In genomic region chr14:46013232-46013631, GRCm38 (mm10) we compare ENCODE assay signal across 22 mouse cellular contexts.
DNase-seq lines count a peak whose midpoint lies in the region; ATAC-seq and TF ChIP-seq lines count a peak whose summit lies in the region.
"Had no signal": no experiment of that assay in that cellular context is flagged by ENCODE, and none has a peak within 500 bp of the region (broad histone marks: within the 10 kb centered on the region; RNA-seq: fewer than 3 reads in every experiment).

No protein-coding gene starts in this region.

- no peaks in the 10 kb centered on the region for H3K9me3 ChIP-seq in midbrain, embryonic 11.5 days (ENCODE audit: control insufficient read depth, low read length)
- H3K9me3 ChIP-seq in midbrain, embryonic 10.5 days (replicated peaks) = no peaks in the 10 kb centered on the region
- no peaks in the 10 kb centered on the region for H3K9me3 ChIP-seq in CH12.LX (replicated peaks; ENCODE audit: low read length)
- H3K9me3 ChIP-seq in ES-E14 (ENCODE audit: control insufficient read depth, insufficient read depth, low read depth, low read length) = no peaks in the 10 kb centered on the region
- H3K9me3 ChIP-seq: G1E had no signal

- WGBS in midbrain, embryonic 11.5 days = 89% methylated on average over 2 of the region's 2 CpGs
- 98% methylated on average over 2 of the region's 2 CpGs for WGBS in midbrain, embryonic 10.5 days

- TF ChIP-seq CTCF in CH12.LX (conservative IDR thresholded peaks at IDR 0.05 in 1 of 2, IDR thresholded peaks at IDR 0.05 in 1 of 2; ENCODE audit: low read depth in 2 of 2, low read length in 2 of 2) = no peak

- no peaks in the 10 kb centered on the region for H3K36me3 ChIP-seq in midbrain, embryonic 11.5 days (ENCODE audit: control insufficient read depth, insufficient read depth, low read length)
- no peaks in the 10 kb centered on the region for H3K36me3 ChIP-seq in midbrain, embryonic 10.5 days
- H3K36me3 ChIP-seq in CH12.LX (replicated peaks in 1 of 2; ENCODE audit: control insufficient read depth in 1 of 2, insufficient read depth in 1 of 2, low read length in 1 of 2) (no peaks in the 10 kb centered on the region), ES-E14 (ENCODE audit: control insufficient read depth, insufficient read depth, low read length, poor library complexity, severe bottlenecking) (no peaks in the 10 kb centered on the region)
- H3K36me3 ChIP-seq: G1E had no signal

- in situ Hi-C loops in CH12.LX (cut with MboI; ENCODE audit: low pct_ligation_motif_present, low pct_unique_long_range_greater_than_20kb, low sequenced_read_pairs) = no loop called here
- in situ Hi-C loops in ES-E14 (cut with MboI; ENCODE audit: low sequenced_read_pairs in 2 of 2, unreplicated experiment in 2 of 2) = no loop called here

- no peak for TF ChIP-seq EP300 in CH12.LX (IDR thresholded peaks at IDR 0.05; ENCODE audit: low read length)

- no peak overlapping the region for H3K9ac ChIP-seq in midbrain, embryonic 11.5 days (ENCODE audit: low read length)
- H3K9ac ChIP-seq in CH12.LX (ENCODE audit: insufficient read depth, low read depth) (no peak overlapping the region), ES-E14 (ENCODE audit: insufficient read depth, low read depth, low read length, poor library complexity, severe bottlenecking) (no peak overlapping the region)

- TF ChIP-seq POLR2A in CH12.LX (IDR thresholded peaks at IDR 0.05; ENCODE audit: low read depth, low read length) = no peak

- no peak overlapping the region for H3K27ac ChIP-seq in midbrain, embryonic 11.5 days (ENCODE audit: low read depth, low read length)
- H3K27ac ChIP-seq in midbrain, embryonic 10.5 days (replicated peaks) = no peak overlapping the region
- no peak overlapping the region for H3K27ac ChIP-seq in CH12.LX (ENCODE audit: insufficient read depth, low read depth)
- H3K27ac ChIP-seq in ES-E14 (ENCODE audit: insufficient read depth, low read depth, low read length, poor library complexity, severe bottlenecking) = no peak overlapping the region

- H3K4me2 ChIP-seq in midbrain, embryonic 11.5 days = no peak overlapping the region
- no peak overlapping the region for H3K4me2 ChIP-seq in CH12.LX (ENCODE audit: insufficient read depth, low read depth, poor library complexity, severe bottlenecking)

- no peaks in the 10 kb centered on the region for H3K4me1 ChIP-seq in midbrain, embryonic 11.5 days (ENCODE audit: control insufficient read depth, insufficient read depth, low read length)
- H3K4me1 ChIP-seq in midbrain, embryonic 10.5 days = peaks cover 14% of the 10 kb centered on the region
- H3K4me1 ChIP-seq in CH12.LX (ENCODE audit: control insufficient read depth in 1 of 2, insufficient read depth in 2 of 2) = no peaks in the 10 kb centered on the region
- H3K4me1 ChIP-seq in ES-E14 (ENCODE audit: control insufficient read depth in 2 of 2, insufficient read depth in 2 of 2, low read length in 2 of 2, poor library complexity in 1 of 2) = no peaks in the 10 kb centered on the region

- dilution Hi-C loops in CH12.LX (cut with MboI; ENCODE audit: extremely low pct_ligation_motif_present, extremely low pct_unique_long_range_greater_than_20kb, low sequenced_read_pairs) = no loop called here

- ATAC-seq in midbrain, embryonic 11.5 days (ENCODE audit: low FRiP score) = no peak
- no peak for ATAC-seq in megakaryocyte, adult 5-6 weeks (ENCODE audit: poor library complexity, severe bottlenecking)
- ATAC-seq: activated CD4-positive, CD25-positive, alpha-beta regulatory T cell, adult 4 months; CD4-positive, CD25-positive, alpha-beta regulatory T cell, adult 4 months; Patski had no signal

- no peaks in the 10 kb centered on the region for H3K27me3 ChIP-seq in midbrain, embryonic 11.5 days (ENCODE audit: control insufficient read depth, insufficient read depth, low read length)
- no peaks in the 10 kb centered on the region for H3K27me3 ChIP-seq in midbrain, embryonic 10.5 days (ENCODE audit: low read depth, poor library complexity, severe bottlenecking)
- no peaks in the 10 kb centered on the region for H3K27me3 ChIP-seq in CH12.LX (replicated peaks)
- H3K27me3 ChIP-seq: Patski had no signal

- no peaks in the 10 kb centered on the region for H3K79me2 ChIP-seq in CH12.LX (replicated peaks; ENCODE audit: control insufficient read depth, extremely low read depth, insufficient read depth, poor library complexity, severe bottlenecking)

- DNase-seq in midbrain, embryonic 11.5 days (ENCODE audit: low spot score, missing footprints) = peak; percentile 12
- DNase-seq in midbrain, embryonic 10.5 days (ENCODE audit: low spot score) = no peak
- DNase-seq in CH12.LX (ENCODE audit: extremely low read depth) = no peak
- DNase-seq in ES-E14 (ENCODE audit: low read depth, low spot score) = no peak
- no peak for DNase-seq in left cerebral cortex, adult 11 months (ENCODE audit: low spot score)
- DNase-seq: adrenal gland, adult 2 months; adrenal gland, adult 8-10 months; adrenal gland, postnatal 10 days; adrenal gland, postnatal 14 days; adrenal gland, postnatal 25 days; adrenal gland, postnatal 36 days; B cell, adult 2 months; cerebellum, adult 11 months; cerebellum, adult 11-12 months; cerebellum, adult 18-20 months; cerebellum, adult 2 months; cerebellum, adult 8-10 months had no signal

- H3K4me3 ChIP-seq in midbrain, embryonic 11.5 days (ENCODE audit: low read depth, low read length) = no peak overlapping the region
- no peak overlapping the region for H3K4me3 ChIP-seq in midbrain, embryonic 10.5 days
- H3K4me3 ChIP-seq in CH12.LX (replicated peaks in 1 of 3; ENCODE audit: low read depth in 2 of 3, low read length in 2 of 3, poor library complexity in 1 of 3) = no peak overlapping the region
- H3K4me3 ChIP-seq in ES-E14 (ENCODE audit: insufficient read depth in 1 of 2, low read depth in 1 of 2, low read length in 2 of 2, poor library complexity in 1 of 2, severe bottlenecking in 1 of 2) = no peak overlapping the region

- TF ChIP-seq RAD21 in CH12.LX (IDR thresholded peaks at IDR 0.05; ENCODE audit: low read depth, low read length) = no peak

TF ChIP-seq in CH12.LX, 34 proteins besides CTCF, POLR2A, EP300 and RAD21:
- TF ChIP-seq MAFK (IDR thresholded peaks at IDR 0.05; ENCODE audit: insufficient replicate concordance, low read length) (peak; percentile 83), CHD1 (IDR thresholded peaks at IDR 0.05; ENCODE audit: low read depth, low read length) (no peak), IRF4 (IDR thresholded peaks at IDR 0.05; ENCODE audit: low read depth, low read length) (0 out of 2 replicates have a peak, but pooled peaks have one; percentile 14)
TF ChIP-seq in CH12.LX: peak in this region for 2.

TF ChIP-seq in ES-E14, 5 proteins besides CTCF, POLR2A, EP300 and RAD21:
- no peak for TF ChIP-seq HCFC1 (IDR thresholded peaks at IDR 0.05; ENCODE audit: borderline replicate concordance, insufficient read depth, low read length)
- TF ChIP-seq ZNF384 (IDR thresholded peaks at IDR 0.05; ENCODE audit: low read depth, low read length) = no peak
- TF ChIP-seq ZC3H11A (IDR thresholded peaks at IDR 0.05; ENCODE audit: borderline replicate concordance, low read depth, low read length) = no peak
- TF ChIP-seq MAFK (IDR thresholded peaks at IDR 0.05; ENCODE audit: insufficient read depth, low read depth, low read length) = peak; percentile 84
